Mouse (Mus musculus): ENCODE results near the gene Spaca7.

GRCm38 (mm10) chr8:12548255-12548654, 24.6 kb upstream of the Spaca7 start:
- TF ChIP-seq CTCF (conservative IDR thresholded peaks at IDR 0.05; ENCODE audit: low read length) (no peak), NANOG (IDR thresholded peaks at IDR 0.05; ENCODE audit: borderline replicate concordance, low read length) (no peak), POU5F1 (IDR thresholded peaks at IDR 0.05; ENCODE audit: borderline replicate concordance, low read length) (no peak)

All from E14TG2a.4 (cell line).